Mouse (Mus musculus) stomach, embryonic 14.5 days (tissue): ENCODE measurements around the gene Trpv2. TPM values are rescaled to one million over a fixed set of nuclear protein-coding genes. Genes with fewer than 3 reads are reported as not detected.

Source experiments
- ATAC-seq: fragments of 200-750 bp; cut with Nextera tagmentation; 2 replicates; pipeline ENCODE4 v1.8.0; 2017; ENCODE audit warnings: low read depth, moderate TSS enrichment; ENCODE audit not compliant: insufficient number of reproducible peaks, insufficient read depth, low FRiP score
- H3K27ac ChIP-seq: fragments of 300-500 bp; sonication (generic); 2 replicates; pipeline ENCODE4 v1.5.1; 2014; ENCODE audit warnings: mild to moderate bottlenecking, low read length, moderate library complexity, mixed read lengths
- H3K27me3 ChIP-seq: fragments of 300-500 bp; sonication (generic); 2 replicates; pipeline ENCODE4 v1.6.1; 2014; ENCODE audit warnings: low read length, control low read depth, mixed read lengths; ENCODE audit not compliant: control insufficient read depth, insufficient read depth
- H3K36me3 ChIP-seq: fragments of 300-500 bp; sonication (generic); 2 replicates; pipeline ENCODE4 v1.6.1; 2014; ENCODE audit warnings: mild to moderate bottlenecking, control low read depth, low read length, moderate library complexity, mixed read lengths; ENCODE audit not compliant: control insufficient read depth, insufficient read depth
- H3K4me1 ChIP-seq: fragments of 300-500 bp; sonication (generic); 2 replicates; pipeline ENCODE4 v1.6.1; 2014; ENCODE audit warnings: low read length, control low read depth, mixed read lengths; ENCODE audit not compliant: control insufficient read depth, insufficient read depth
- H3K4me2 ChIP-seq: fragments of 300-500 bp; sonication (generic); replicated peaks from 2 replicates; pipeline ENCODE4 v1.6.1; 2014; ENCODE audit warnings: low read depth, low read length, control low read depth
- H3K4me3 ChIP-seq: fragments of 300-500 bp; sonication (generic); 2 replicates; pipeline ENCODE4 v1.5.1; 2014; ENCODE audit warnings: low read depth, low read length, control low read depth
- H3K9ac ChIP-seq: fragments of 300-500 bp; sonication (generic); replicated peaks from 2 replicates; pipeline ENCODE4 v1.6.1; 2014; ENCODE audit warnings: low read depth, mild to moderate bottlenecking, control low read depth, low read length, moderate library complexity, mixed read lengths
- H3K9me3 ChIP-seq: fragments of 300-500 bp; sonication (generic); 2 replicates; pipeline ENCODE4 v1.6.1; 2016; ENCODE audit warnings: low read depth, low read length, control low read depth; ENCODE audit not compliant: control insufficient read depth
- WGBS: fragments of 180-500 bp; shearing (Covaris S2); extraction: QIAGEN DNeasy Blood & Tissue Kit; methylation state at CpG from one replicate; pipeline ENCODE4 v1.1.7; 2014; 5-methylcytosine and 5-hydroxymethylcytosine counted together
- polyA plus RNA-seq: library from polyadenylated mRNA; unstranded; fragments of >200 nt; fragmentation: Nextera tagmentation; extraction: Ambion mirVana; gene quantifications from 2 replicates; pipeline ENCODE4 v1.2.1, GENCODE M21; 2014

Trpv2 gene
- polyA plus RNA-seq, 1 experiment from 2014 or later: 12.8 TPM

- Histone ChIP-seq H3K27me3 (no peaks in the 10 kb centered on the region), H3K4me1 (no peaks in the 10 kb centered on the region; the same call in 1 of the 2 replicates), H3K9me3 (no peaks in the 10 kb centered on the region), H3K4me2 (no peak overlapping the region), H3K27ac (no peak overlapping the region), H3K36me3 (no peaks in the 10 kb centered on the region), H3K9ac (no peak overlapping the region), H3K4me3 (no peak overlapping the region)
- WGBS: 85% methylated on average over 5 of the region's 5 CpGs
- no peak for ATAC-seq
Observed at GRCm38 (mm10) chr11:62587034-62587433, 12.7 kb downstream of the Trpv2 start.

GRCm38 (mm10) chr11:62589391-62589790 is 15.1 kb downstream of the Trpv2 start:
- no peak for ATAC-seq
- 89% methylated on average over 10 of the region's 10 CpGs for WGBS
- Histone ChIP-seq H3K27me3 (no peaks in the 10 kb centered on the region), H3K36me3 (no peaks in the 10 kb centered on the region), H3K4me3 (no peak overlapping the region), H3K9me3 (no peaks in the 10 kb centered on the region), H3K4me1 (no peaks in the 10 kb centered on the region; the same call in 1 of the 2 replicates), H3K4me2 (no peak overlapping the region), H3K9ac (no peak overlapping the region), H3K27ac (no peak overlapping the region)

- H3K27me3 ChIP-seq: no peaks in the 10 kb centered on the region
- no peak overlapping the region for H3K4me2 ChIP-seq
- 78% methylated on average over 2 of the region's 2 CpGs for WGBS
- ATAC-seq: no peak
- no peaks in the 10 kb centered on the region; the same call in 1 of the 2 replicates for H3K4me1 ChIP-seq
- no peak overlapping the region for H3K4me3 ChIP-seq
- H3K9me3 ChIP-seq: no peaks in the 10 kb centered on the region
- no peak overlapping the region for H3K9ac ChIP-seq
- H3K27ac ChIP-seq: no peak overlapping the region
- H3K36me3 ChIP-seq: no peaks in the 10 kb centered on the region
Observed at GRCm38 (mm10) chr11:62591026-62591425, 16.7 kb downstream of the Trpv2 start.

- Histone ChIP-seq H3K27ac (no peak overlapping the region), H3K9me3 (no peaks in the 10 kb centered on the region), H3K4me3 (no peak overlapping the region), H3K4me2 (no peak overlapping the region), H3K9ac (no peak overlapping the region), H3K36me3 (no peaks in the 10 kb centered on the region), H3K27me3 (no peaks in the 10 kb centered on the region), H3K4me1 (no peaks in the 10 kb centered on the region; the same call in 1 of the 2 replicates)
- WGBS: 57% methylated on average over 8 of the region's 8 CpGs
- no peak for ATAC-seq
Observed at GRCm38 (mm10) chr11:62591904-62592575, 17.8 kb downstream of the Trpv2 start.

- no peaks in the 10 kb centered on the region for H3K36me3 ChIP-seq
- H3K27me3 ChIP-seq: no peaks in the 10 kb centered on the region
- no peaks in the 10 kb centered on the region for H3K9me3 ChIP-seq
- no peak overlapping the region for H3K4me3 ChIP-seq
- no peak overlapping the region for H3K27ac ChIP-seq
- H3K4me1 ChIP-seq: 0 out of 2 replicates have a peak, but pooled peaks cover 7% of the 10 kb centered on the region
- no peak overlapping the region for H3K9ac ChIP-seq
- H3K4me2 ChIP-seq: no peak overlapping the region
- WGBS: 63% methylated on average over 4 of the region's 4 CpGs
- ATAC-seq: no peak
Observed at GRCm38 (mm10) chr11:62598571-62598970, 24.3 kb downstream of the Trpv2 start.

GRCm38 (mm10) chr11:62601732-62602618 is 27.7 kb downstream of the Trpv2 start:
- H3K4me1 ChIP-seq: peaks cover 21% of the 10 kb centered on the region
- H3K4me2 ChIP-seq: peak overlapping the region; percentile 51
- H3K36me3 ChIP-seq: peaks cover 30% of the 10 kb centered on the region
- peak overlapping the region; percentile 84 for H3K4me3 ChIP-seq
- ATAC-seq: no peak
- no peaks in the 10 kb centered on the region for H3K9me3 ChIP-seq
- 11% methylated on average over 17 of the region's 17 CpGs for WGBS
- no peaks in the 10 kb centered on the region for H3K27me3 ChIP-seq
- H3K9ac ChIP-seq: peak overlapping the region; percentile 52; the same call in 1 of the 2 replicates
- peak overlapping the region; percentile 92 for H3K27ac ChIP-seq

GRCm38 (mm10) chr11:62602619-62603311 is 28.5 kb downstream of the Trpv2 start:
- peak; percentile 93 for ATAC-seq
- Histone ChIP-seq H3K9me3 (no peaks in the 10 kb centered on the region), H3K4me2 (peak overlapping the region; percentile 74), H3K27me3 (no peaks in the 10 kb centered on the region), H3K36me3 (peaks cover 37% of the 10 kb centered on the region), H3K4me1 (peaks cover 21% of the 10 kb centered on the region), H3K27ac (peak overlapping the region; percentile 92), H3K9ac (peak overlapping the region; percentile 93), H3K4me3 (peak overlapping the region; percentile 84)
- WGBS: under 1% methylated on average over 58 of the region's 58 CpGs
